Mouse (Mus musculus) thymus, postnatal 25 days (tissue): Measurements from ENCODE around the gene Sidt1.

Source experiments
- DNase-seq: peaks from one replicate; pipeline ENCODE4 v3.0.0; 2022

Gene Sidt1

GRCm38 (mm10) chr16:44243323-44243722, 89.7 kb downstream of the Sidt1 start:
- no peak for DNase-seq

- DNase-seq: peak; percentile 73
These were observed 90.4 kb downstream of the Sidt1 start for GRCm38 (mm10) chr16:44242633-44243032.

GRCm38 (mm10) chr16:44240406-44240805, 92.6 kb downstream of the Sidt1 start:
- DNase-seq: no peak

GRCm38 (mm10) chr16:44238835-44239263, 94.1 kb downstream of the Sidt1 start:
- DNase-seq: no peak

- no peak for DNase-seq
These were observed 95.2 kb downstream of the Sidt1 start for GRCm38 (mm10) chr16:44237836-44238235.

- DNase-seq: no peak
These were observed 100.0 kb downstream of the Sidt1 start for GRCm38 (mm10) chr16:44233019-44233418.

GRCm38 (mm10) chr16:44226706-44227291, 106.2 kb downstream of the Sidt1 start:
- DNase-seq: no peak

GRCm38 (mm10) chr16:44221463-44221862, 111.5 kb downstream of the Sidt1 start:
- no peak for DNase-seq

GRCm38 (mm10) chr16:44216417-44216816, 116.6 kb downstream of the Sidt1 start:
- no peak for DNase-seq

- no peak for DNase-seq
These were observed 117.5 kb downstream of the Sidt1 start for GRCm38 (mm10) chr16:44215513-44215912.

GRCm38 (mm10) chr16:44212703-44213102, 120.3 kb downstream of the Sidt1 start:
- no peak for DNase-seq

- DNase-seq: no peak
These were observed 122.0 kb downstream of the Sidt1 start for GRCm38 (mm10) chr16:44211054-44211414.

GRCm38 (mm10) chr16:44210156-44211053, 122.6 kb downstream of the Sidt1 start:
- DNase-seq: no peak

GRCm38 (mm10) chr16:44205973-44206372, 127.0 kb downstream of the Sidt1 start:
- DNase-seq: no peak

GRCm38 (mm10) chr16:44204331-44204730, 128.7 kb downstream of the Sidt1 start:
- no peak for DNase-seq

- DNase-seq: no peak
These were observed 132.8 kb downstream of the Sidt1 start for GRCm38 (mm10) chr16:44200146-44200545.

GRCm38 (mm10) chr16:44199066-44199703, 133.8 kb downstream of the Sidt1 start:
- DNase-seq: no peak

- DNase-seq: no peak
These were observed 142.0 kb downstream of the Sidt1 start for GRCm38 (mm10) chr16:44190968-44191367.
